Mouse (Mus musculus) telencephalon, adult 2 months (tissue): ENCODE measurements around the gene Lair1.
"Not testable (repeated sequence)": the region's sequence is repeated elsewhere in the genome, so short reads cannot be mapped to it uniquely, and the experiment has no call there.

Source experiments
- DNase-seq: peaks from one replicate; pipeline ENCODE4 v3.0.0-alpha.2; 2011; ENCODE audit warnings: low read depth, low spot score

Gene Lair1

GRCm38 (mm10) chr7:4003996-4004395, 59.0 kb downstream of the Lair1 start:
- DNase-seq = not testable (repeated sequence)

DNA sequence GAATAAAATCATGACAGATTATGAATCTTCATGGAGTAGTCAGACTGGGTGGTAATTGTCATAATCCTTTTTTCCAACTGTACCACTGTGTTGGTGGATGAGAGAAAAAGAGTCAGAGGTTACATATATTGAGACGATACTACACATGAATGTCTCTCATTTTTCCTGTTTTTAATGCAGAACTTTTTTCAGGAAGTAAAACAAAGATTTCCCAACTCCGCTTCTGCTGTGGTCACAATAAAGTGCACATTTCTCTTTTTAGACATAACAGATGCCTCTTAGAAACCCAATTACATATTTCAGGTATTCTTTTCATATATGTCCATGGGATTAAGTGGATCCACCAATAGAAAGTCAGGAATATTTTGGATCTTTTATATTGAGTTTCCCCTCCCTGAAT, 101.0 kb downstream of the Lair1 start:
- DNase-seq = no peak

DNA sequence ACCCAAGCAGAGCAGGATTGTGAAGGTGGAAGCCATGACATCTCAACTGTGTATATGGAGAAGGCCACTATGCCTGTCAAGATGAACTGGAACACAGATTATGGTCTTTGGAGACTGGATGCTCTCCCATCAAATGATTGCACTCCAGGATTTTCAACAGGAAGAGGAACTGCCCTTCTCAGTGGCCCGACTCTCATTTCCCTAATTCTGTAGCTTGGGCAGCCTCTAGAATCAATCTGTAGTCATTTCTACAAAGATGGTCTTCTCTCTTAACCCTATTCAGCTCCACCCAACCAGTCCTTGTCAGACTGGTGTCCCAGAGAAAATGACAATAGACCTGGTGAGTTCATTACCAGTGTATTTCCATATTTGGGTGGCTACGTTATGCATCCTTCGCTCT, 105.6 kb downstream of the Lair1 start:
- DNase-seq = no peak
